Mouse (Mus musculus) ES-E14 (cell line): ENCODE measurements around the gene Acbd5.

Experiments used
- CHD2 ChIP-seq: IDR thresholded peaks from 2 replicates; pipeline ENCODE4 v1.6.1; 2014; ENCODE audit warnings: mild to moderate bottlenecking, low read depth, low read length, inconsistent platforms
- HCFC1 ChIP-seq: IDR thresholded peaks from 2 replicates; pipeline ENCODE4 v1.6.1; 2012; ENCODE audit warnings: low read length, inconsistent platforms, borderline replicate concordance; ENCODE audit not compliant: insufficient read depth
- MAFK ChIP-seq: IDR thresholded peaks from 2 replicates; pipeline ENCODE4 v1.6.1; 2014; ENCODE audit warnings: mild to moderate bottlenecking, low read depth, low read length, inconsistent platforms; ENCODE audit not compliant: insufficient read depth
- ZC3H11A ChIP-seq: IDR thresholded peaks from 2 replicates; pipeline ENCODE4 v1.6.1; 2012; ENCODE audit warnings: low read depth, mild to moderate bottlenecking, inconsistent platforms, low read length, borderline replicate concordance
- ZNF384 ChIP-seq: IDR thresholded peaks from 2 replicates; pipeline ENCODE4 v1.6.1; 2012; ENCODE audit warnings: low read depth, low read length, inconsistent platforms

DNA sequence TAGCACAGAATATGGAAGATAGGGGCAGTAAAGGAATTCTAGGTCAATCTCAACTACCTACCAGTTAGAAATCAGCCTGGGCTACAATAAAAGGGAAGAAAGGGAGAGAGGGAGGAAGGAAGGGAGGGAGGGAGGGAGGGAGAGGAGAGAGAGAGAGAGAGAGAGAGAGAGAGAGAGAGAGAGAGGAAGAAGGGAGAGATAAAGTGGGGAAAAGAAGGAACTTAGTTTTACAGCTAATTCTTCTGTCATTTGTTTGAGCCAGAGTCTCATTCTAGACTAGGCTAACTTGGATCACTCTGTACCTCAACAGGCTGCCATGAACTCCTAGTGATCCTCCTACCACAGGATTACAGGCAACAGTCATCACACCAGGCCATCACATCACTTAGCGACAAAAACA is 32.5 kb upstream of the Acbd5 start:
- TF ChIP-seq MAFK (no peak), ZNF384 (no peak), CHD2 (no peak), HCFC1 (no peak), ZC3H11A (no peak)
